Comparison of ENCODE assay signal across 29 mouse cellular contexts in the genomic region with DNA sequence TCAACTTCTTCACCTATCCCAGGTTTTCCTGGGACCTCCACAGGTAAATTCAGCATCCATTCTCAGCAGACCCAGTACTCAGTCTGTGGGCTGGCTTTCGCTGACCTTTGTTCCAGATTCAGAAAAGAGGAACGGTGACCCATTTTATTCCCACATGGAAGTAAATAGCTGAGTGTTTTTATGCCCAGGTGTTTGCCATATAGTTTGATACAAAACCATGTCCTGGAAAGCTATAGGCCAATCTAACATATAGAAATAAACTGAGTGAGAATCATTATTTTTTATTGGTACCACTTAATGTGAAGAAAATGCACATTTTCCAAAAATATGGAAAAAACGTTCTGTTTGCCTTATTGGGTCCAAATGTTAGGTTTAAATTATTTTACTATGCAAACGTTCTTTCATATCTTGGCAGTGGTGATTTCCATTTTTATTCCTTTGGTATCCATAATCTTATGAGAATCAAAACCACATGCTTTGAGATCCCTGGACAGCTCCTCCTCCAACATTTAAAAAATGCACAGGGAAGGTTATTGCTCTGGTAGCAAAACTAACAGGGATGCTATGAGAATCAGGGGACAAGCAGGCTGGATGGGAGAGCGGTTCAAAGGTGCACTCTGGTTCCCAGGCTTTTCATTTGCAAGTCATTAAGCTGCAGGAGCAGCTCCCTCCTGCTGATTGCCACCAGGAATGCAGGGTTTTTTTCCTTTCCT.
DNase-seq lines count a peak whose midpoint lies in the region; ATAC-seq lines count a peak whose summit lies in the region.
"Had no signal": no experiment of that assay in that cellular context is flagged by ENCODE, and none has a peak within 500 bp of the region (broad histone marks: within the 10 kb centered on the region; RNA-seq: fewer than 3 reads in every experiment).

No protein-coding gene starts in this region.

- no peak for ATAC-seq in heart, embryonic 12.5 days (ENCODE audit: insufficient number of reproducible peaks, low FRiP score)
- no peak for ATAC-seq in embryonic facial prominence, embryonic 12.5 days (ENCODE audit: insufficient number of reproducible peaks, insufficient read depth, low FRiP score, low TSS enrichment)
- ATAC-seq in limb, embryonic 13.5 days (ENCODE audit: low FRiP score, low read depth): peak; percentile 79
- ATAC-seq: intestine, embryonic 16.5 days had no signal

- DNase-seq in heart, adult 11 months: peak; percentile 43
- peak; percentile 31 for DNase-seq in R1 (ENCODE audit: low read depth, low spot score)
- no peak for DNase-seq in yolk sac, embryonic 10.5 days (ENCODE audit: low spot score)
- DNase-seq in urinary bladder, adult 2 months (ENCODE audit: low spot score): no peak
- DNase-seq in lung, postnatal 25 days (ENCODE audit: low spot score): no peak
- DNase-seq: adrenal gland, postnatal 10 days; cerebellum, adult 18-20 months; cerebellum, postnatal 14 days; gastrocnemius, postnatal 10 days; kidney, adult 8-10 months; kidney, postnatal 4 days; layer of hippocampus, postnatal 36 days; liver, embryonic 13.5 days; lung, adult 18-20 months; lung, postnatal 10 days; right cerebral cortex, postnatal 4 days; thymus, adult 18-20 months; thymus, postnatal 25 days had no signal

- no peak overlapping the region for H3K4me2 ChIP-seq in heart, embryonic 12.5 days
- no peak overlapping the region for H3K4me2 ChIP-seq in embryonic facial prominence, embryonic 12.5 days (replicated peaks)
- no peak overlapping the region for H3K4me2 ChIP-seq in limb, embryonic 13.5 days (replicated peaks)
- H3K4me2 ChIP-seq: forebrain, embryonic 12.5 days; heart, embryonic 15.5 days; liver, embryonic 13.5 days; midbrain, embryonic 12.5 days; neural tube, embryonic 13.5 days had no signal

- H3K9ac ChIP-seq in heart, embryonic 12.5 days: no peak overlapping the region
- no peak overlapping the region for H3K9ac ChIP-seq in embryonic facial prominence, embryonic 12.5 days
- no peak overlapping the region for H3K9ac ChIP-seq in limb, embryonic 13.5 days
- H3K9ac ChIP-seq: forebrain, embryonic 12.5 days; heart, embryonic 15.5 days; liver, embryonic 13.5 days; midbrain, embryonic 12.5 days; neural tube, embryonic 13.5 days had no signal

- H3K27me3 ChIP-seq in heart, embryonic 12.5 days (replicated peaks): no peaks in the 10 kb centered on the region
- no peaks in the 10 kb centered on the region for H3K27me3 ChIP-seq in embryonic facial prominence, embryonic 12.5 days
- peaks cover 9% of the 10 kb centered on the region; the same call in 1 of the 2 replicates for H3K27me3 ChIP-seq in limb, embryonic 13.5 days
- H3K27me3 ChIP-seq: forebrain, embryonic 12.5 days; heart, embryonic 15.5 days; liver, embryonic 13.5 days; midbrain, embryonic 12.5 days; neural tube, embryonic 13.5 days had no signal

- no peaks in the 10 kb centered on the region for H3K9me3 ChIP-seq in heart, embryonic 12.5 days (replicated peaks)
- no peaks in the 10 kb centered on the region for H3K9me3 ChIP-seq in embryonic facial prominence, embryonic 12.5 days
- no peaks in the 10 kb centered on the region for H3K9me3 ChIP-seq in limb, embryonic 13.5 days
- H3K9me3 ChIP-seq: forebrain, embryonic 12.5 days; heart, embryonic 15.5 days; liver, embryonic 13.5 days; midbrain, embryonic 12.5 days; neural tube, embryonic 13.5 days had no signal

- 46% methylated on average over 5 of the region's 5 CpGs for WGBS in heart, embryonic 12.5 days
- 38% methylated on average over 5 of the region's 5 CpGs for WGBS in embryonic facial prominence, embryonic 12.5 days
- WGBS in limb, embryonic 13.5 days: 24% methylated on average over 5 of the region's 5 CpGs

- H3K27ac ChIP-seq in heart, embryonic 12.5 days (ENCODE audit: poor library complexity, severe bottlenecking): no peak overlapping the region
- peak overlapping the region; percentile 65 for H3K27ac ChIP-seq in embryonic facial prominence, embryonic 12.5 days
- peak overlapping the region; percentile 68 for H3K27ac ChIP-seq in limb, embryonic 13.5 days
- H3K27ac ChIP-seq: forebrain, embryonic 12.5 days; heart, embryonic 15.5 days; kidney, postnatal 0 days; liver, embryonic 13.5 days; midbrain, embryonic 12.5 days; neural tube, embryonic 13.5 days; stomach, postnatal 0 days had no signal

- H3K4me3 ChIP-seq in heart, embryonic 12.5 days: no peak overlapping the region
- H3K4me3 ChIP-seq in embryonic facial prominence, embryonic 12.5 days: no peak overlapping the region
- no peak overlapping the region for H3K4me3 ChIP-seq in limb, embryonic 13.5 days
- H3K4me3 ChIP-seq: erythroblast, embryonic 14.5 days; forebrain, embryonic 12.5 days; heart, embryonic 15.5 days; liver, embryonic 13.5 days; midbrain, embryonic 12.5 days; neural tube, embryonic 13.5 days had no signal

- no peaks in the 10 kb centered on the region for H3K36me3 ChIP-seq in heart, embryonic 12.5 days
- H3K36me3 ChIP-seq in embryonic facial prominence, embryonic 12.5 days: no peaks in the 10 kb centered on the region
- no peaks in the 10 kb centered on the region for H3K36me3 ChIP-seq in limb, embryonic 13.5 days
- H3K36me3 ChIP-seq: forebrain, embryonic 12.5 days; heart, embryonic 15.5 days; liver, embryonic 13.5 days; midbrain, embryonic 12.5 days; neural tube, embryonic 13.5 days had no signal

- H3K4me1 ChIP-seq in heart, embryonic 12.5 days (replicated peaks): no peaks in the 10 kb centered on the region
- H3K4me1 ChIP-seq in embryonic facial prominence, embryonic 12.5 days: peaks cover 6% of the 10 kb centered on the region; the same call in 1 of the 2 replicates
- peaks cover 40% of the 10 kb centered on the region for H3K4me1 ChIP-seq in limb, embryonic 13.5 days
- H3K4me1 ChIP-seq: forebrain, embryonic 12.5 days; heart, embryonic 15.5 days; liver, embryonic 13.5 days; midbrain, embryonic 12.5 days had no signal

Comparison
In these comparisons a context has a peak if more than half of its experiments do, and no peak if none do; other contexts are left out.
1. DNase-seq: peak in heart, adult 11 months (single experiment) and R1 (single experiment); none in yolk sac, embryonic 10.5 days (single experiment), urinary bladder, adult 2 months (single experiment) and lung, postnatal 25 days (single experiment).